Comparison of ENCODE assay signal across 10 mouse cellular contexts in genomic region chr11:99539721-99540120, GRCm38 (mm10). TPM values are rescaled to one million over a fixed set of nuclear protein-coding genes. Genes with fewer than 3 reads are reported as not detected.
A peak's percentile ranks its signal among the peaks of the same experiment; 100 is the strongest.
DNase-seq lines count a peak whose midpoint lies in the region; ATAC-seq lines count a peak whose summit lies in the region.
"Had no signal": no experiment of that assay in that cellular context is flagged by ENCODE, and none has a peak within 500 bp of the region (broad histone marks: within the 10 kb centered on the region; RNA-seq: fewer than 3 reads in every experiment).

No protein-coding gene starts in this region.

- H3K27ac ChIP-seq in heart, embryonic 12.5 days (ENCODE audit: poor library complexity, severe bottlenecking) = no peak overlapping the region
- H3K27ac ChIP-seq in embryonic facial prominence, embryonic 14.5 days (replicated peaks; ENCODE audit: low read depth, low read length) = no peak overlapping the region

- intact Hi-C loops in heart, postnatal 14 days (cut with DNase I) = no loop called here

- no peaks in the 10 kb centered on the region for H3K36me3 ChIP-seq in heart, embryonic 12.5 days
- H3K36me3 ChIP-seq in embryonic facial prominence, embryonic 14.5 days (ENCODE audit: control insufficient read depth, insufficient read depth, low read length) = no peaks in the 10 kb centered on the region

- ATAC-seq in heart, embryonic 12.5 days (ENCODE audit: insufficient number of reproducible peaks, low FRiP score) = no peak
- ATAC-seq in embryonic facial prominence, embryonic 14.5 days (ENCODE audit: low read depth) = peak; percentile 30; the same call in 1 of the 2 replicates
- ATAC-seq in erythroblast, adult 5-6 weeks (replicated peaks; ENCODE audit: low FRiP score, poor library complexity, severe bottlenecking) = no peak

- H3K9me3 ChIP-seq in heart, embryonic 12.5 days (replicated peaks) = no peaks in the 10 kb centered on the region
- H3K9me3 ChIP-seq in embryonic facial prominence, embryonic 14.5 days (ENCODE audit: control insufficient read depth, low read length) = no peaks in the 10 kb centered on the region

- H3K27me3 ChIP-seq in heart, embryonic 12.5 days (replicated peaks) = no peaks in the 10 kb centered on the region
- no peaks in the 10 kb centered on the region for H3K27me3 ChIP-seq in embryonic facial prominence, embryonic 14.5 days (replicated peaks; ENCODE audit: control insufficient read depth, insufficient read depth, low read length)

- no peak overlapping the region for H3K4me3 ChIP-seq in heart, embryonic 12.5 days
- no peak overlapping the region for H3K4me3 ChIP-seq in embryonic facial prominence, embryonic 14.5 days (ENCODE audit: low read depth, low read length)

- H3K9ac ChIP-seq in heart, embryonic 12.5 days = no peak overlapping the region
- no peak overlapping the region for H3K9ac ChIP-seq in embryonic facial prominence, embryonic 14.5 days (ENCODE audit: low read depth, low read length)

- no peak overlapping the region for H3K4me2 ChIP-seq in heart, embryonic 12.5 days
- H3K4me2 ChIP-seq in embryonic facial prominence, embryonic 14.5 days (ENCODE audit: low read depth, low read length) = no peak overlapping the region

- DNase-seq in heart, postnatal 14 days = peak; percentile 6 to 16
- peak; percentile 50 for DNase-seq in adrenal gland, postnatal 10 days
- DNase-seq in embryonic facial prominence, embryonic 14.5 days (ENCODE audit: low spot score) = peak; percentile 75
- peak; percentile 44 to 57 for DNase-seq in left cerebral cortex, adult 18-20 months (ENCODE audit: low spot score in 2 of 2)
- DNase-seq in right cerebral cortex, postnatal 14 days = peak; percentile 28
- no peak for DNase-seq in thymus, postnatal 4 days

- H3K4me1 ChIP-seq in heart, embryonic 12.5 days (replicated peaks) = no peaks in the 10 kb centered on the region
- H3K4me1 ChIP-seq in embryonic facial prominence, embryonic 14.5 days (ENCODE audit: control insufficient read depth, insufficient read depth, low read length) = no peaks in the 10 kb centered on the region; the same call in 1 of the 2 replicates

- WGBS in heart, embryonic 12.5 days = 64% methylated on average over 9 of the region's 9 CpGs
- 34% methylated on average over 9 of the region's 9 CpGs for WGBS in embryonic facial prominence, embryonic 14.5 days

RNA-seq across cellular contexts. Expression of gene Krt40, which starts 3.2 kb away (rescaled TPM):
- not detected for total RNA-seq in heart, postnatal 14 days (2021)
- not detected in 2 replicates for polyA plus RNA-seq in heart, embryonic 12.5 days (2016; fragmentation: Nextera tagmentation; extraction: Ambion mirVana)
- total RNA-seq in adrenal gland, postnatal 10 days (2021) = not detected
- not detected in 2 replicates for polyA plus RNA-seq in embryonic facial prominence, embryonic 14.5 days (2014; fragmentation: Nextera tagmentation; extraction: Ambion mirVana)
- total RNA-seq in left cerebral cortex, adult 18-20 months (2021) = not detected
- not detected in 2 replicates for total RNA-seq in erythroblast, adult 5-6 weeks (2015; ENCODE audit: low replicate concordance)
- total RNA-seq in erythroblast, adult 5-6 weeks (2017; ENCODE audit: low replicate concordance) = not detected in 2 replicates
- polyA plus RNA-seq: cortical plate, adult 2 months; large intestine, adult 2 months had no signal

RNA-seq across cellular contexts. Expression of gene Krtap3-3, which starts 10.9 kb away (rescaled TPM):
- total RNA-seq in heart, postnatal 14 days (2021) = not detected
- not detected in 2 replicates for polyA plus RNA-seq in heart, embryonic 12.5 days (2016; fragmentation: Nextera tagmentation; extraction: Ambion mirVana)
- not detected for total RNA-seq in adrenal gland, postnatal 10 days (2021)
- polyA plus RNA-seq in embryonic facial prominence, embryonic 14.5 days (2014; fragmentation: Nextera tagmentation; extraction: Ambion mirVana) = 1.0 TPM in 1 of 2 replicates, not detected in the other
- total RNA-seq in left cerebral cortex, adult 18-20 months (2021) = not detected
- not detected in 2 replicates for total RNA-seq in erythroblast, adult 5-6 weeks (2015; ENCODE audit: low replicate concordance)
- total RNA-seq in erythroblast, adult 5-6 weeks (2017; ENCODE audit: low replicate concordance) = not detected in 2 replicates
- polyA plus RNA-seq: cortical plate, adult 2 months; large intestine, adult 2 months had no signal

RNA-seq across cellular contexts. Expression of gene Krtap3-2, which starts 16.9 kb away (rescaled TPM):
- not detected for total RNA-seq in heart, postnatal 14 days (2021)
- not detected in 2 replicates for polyA plus RNA-seq in heart, embryonic 12.5 days (2016; fragmentation: Nextera tagmentation; extraction: Ambion mirVana)
- not detected for total RNA-seq in adrenal gland, postnatal 10 days (2021)
- not detected in 2 replicates for polyA plus RNA-seq in embryonic facial prominence, embryonic 14.5 days (2014; fragmentation: Nextera tagmentation; extraction: Ambion mirVana)
- total RNA-seq in left cerebral cortex, adult 18-20 months (2021) = not detected
- total RNA-seq in erythroblast, adult 5-6 weeks (2015; ENCODE audit: low replicate concordance) = not detected in 2 replicates
- total RNA-seq in erythroblast, adult 5-6 weeks (2017; ENCODE audit: low replicate concordance) = not detected in 2 replicates
- polyA plus RNA-seq: cortical plate, adult 2 months; large intestine, adult 2 months had no signal

RNA-seq across cellular contexts. Expression of gene Krt39, which starts 18.6 kb away (rescaled TPM):
- not detected for total RNA-seq in heart, postnatal 14 days (2021)
- polyA plus RNA-seq in heart, embryonic 12.5 days (2016; fragmentation: Nextera tagmentation; extraction: Ambion mirVana) = not detected in 2 replicates
- total RNA-seq in adrenal gland, postnatal 10 days (2021) = not detected
- not detected in 2 replicates for polyA plus RNA-seq in embryonic facial prominence, embryonic 14.5 days (2014; fragmentation: Nextera tagmentation; extraction: Ambion mirVana)
- not detected for total RNA-seq in left cerebral cortex, adult 18-20 months (2021)
- total RNA-seq in erythroblast, adult 5-6 weeks (2015; ENCODE audit: low replicate concordance) = not detected in 2 replicates
- total RNA-seq in erythroblast, adult 5-6 weeks (2017; ENCODE audit: low replicate concordance) = 0.70 TPM in 1 of 2 replicates, not detected in the other
- polyA plus RNA-seq: cortical plate, adult 2 months; large intestine, adult 2 months had no signal

RNA-seq across cellular contexts. Expression of gene Gm11939, which starts 19.5 kb away (rescaled TPM):
- total RNA-seq in heart, postnatal 14 days (2021) = not detected
- not detected in 2 replicates for polyA plus RNA-seq in heart, embryonic 12.5 days (2016; fragmentation: Nextera tagmentation; extraction: Ambion mirVana)
- total RNA-seq in adrenal gland, postnatal 10 days (2021) = not detected
- polyA plus RNA-seq in embryonic facial prominence, embryonic 14.5 days (2014; fragmentation: Nextera tagmentation; extraction: Ambion mirVana) = not detected in 2 replicates
- total RNA-seq in left cerebral cortex, adult 18-20 months (2021) = not detected
- not detected in 2 replicates for total RNA-seq in erythroblast, adult 5-6 weeks (2015; ENCODE audit: low replicate concordance)
- not detected in 2 replicates for total RNA-seq in erythroblast, adult 5-6 weeks (2017; ENCODE audit: low replicate concordance)
- polyA plus RNA-seq: cortical plate, adult 2 months; large intestine, adult 2 months had no signal
